In the genomic region with DNA sequence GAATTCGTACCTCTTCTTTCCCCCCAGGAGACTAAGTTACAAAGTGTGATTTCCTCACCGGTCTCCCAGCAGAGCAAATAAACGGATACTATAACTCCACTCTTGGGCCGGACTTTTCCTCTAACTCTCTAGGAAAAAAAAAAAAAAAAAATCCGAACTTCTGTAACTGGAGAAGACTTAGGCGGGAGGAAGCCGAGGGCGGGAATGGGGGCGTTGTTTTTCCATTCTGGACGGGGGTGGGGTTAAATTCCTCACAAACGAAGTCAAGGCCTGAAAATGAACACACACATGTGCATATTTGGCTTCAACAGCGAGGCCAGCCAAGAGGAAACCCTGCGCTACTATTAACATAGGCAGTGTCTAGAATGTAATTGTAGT, we compare ENCODE assay signal across 8 mouse cellular contexts. TPM values are rescaled to one million over a fixed set of nuclear protein-coding genes. Genes with fewer than 3 reads are reported as not detected.
DNase-seq lines count a peak whose midpoint lies in the region; ATAC-seq and TF ChIP-seq lines count a peak whose summit lies in the region.

No protein-coding gene starts in this region.

- H3K9ac ChIP-seq in forebrain, postnatal 0 days: peak overlapping the region; percentile 61
- peak overlapping the region; percentile 75 for H3K9ac ChIP-seq in hindbrain, embryonic 11.5 days (ENCODE audit: low read depth, low read length)
- peak overlapping the region; percentile 84 for H3K9ac ChIP-seq in midbrain, embryonic 14.5 days (replicated peaks; ENCODE audit: low read length)

- H3K27ac ChIP-seq in layer of hippocampus, adult 2 months: peak overlapping the region; percentile 85
- H3K27ac ChIP-seq in brown adipose tissue, adult 24 weeks (replicated peaks; ENCODE audit: low read depth, low read length): peak overlapping the region; percentile 15; the same call in 1 of the 2 replicates
- H3K27ac ChIP-seq in forebrain, postnatal 0 days (ENCODE audit: low read depth, low read length): peak overlapping the region; percentile 16
- peak overlapping the region; percentile 88 for H3K27ac ChIP-seq in hindbrain, embryonic 11.5 days (ENCODE audit: low read depth, low read length)
- H3K27ac ChIP-seq in midbrain, embryonic 14.5 days (replicated peaks; ENCODE audit: low read depth, low read length): peak overlapping the region; percentile 91

- WGBS in forebrain, postnatal 0 days: under 1% methylated on average over 13 of the region's 13 CpGs
- under 1% methylated on average over 13 of the region's 13 CpGs for WGBS in hindbrain, embryonic 11.5 days
- WGBS in midbrain, embryonic 14.5 days: under 1% methylated on average over 13 of the region's 13 CpGs

- H3K4me2 ChIP-seq in forebrain, postnatal 0 days (ENCODE audit: low read depth): peak overlapping the region; percentile 83
- peak overlapping the region; percentile 69 for H3K4me2 ChIP-seq in hindbrain, embryonic 11.5 days (replicated peaks; ENCODE audit: low read depth, low read length)
- H3K4me2 ChIP-seq in midbrain, embryonic 14.5 days (ENCODE audit: low read length): peak overlapping the region; percentile 75

- peak; percentile 12; the same call in 1 of the 2 replicates for ATAC-seq in forebrain, postnatal 0 days
- ATAC-seq in hindbrain, embryonic 11.5 days (ENCODE audit: low FRiP score): peak; percentile 64
- ATAC-seq in midbrain, embryonic 14.5 days (ENCODE audit: low FRiP score, low TSS enrichment): peak; percentile 25

- H3K36me3 ChIP-seq in forebrain, postnatal 0 days (ENCODE audit: insufficient read depth): peaks cover 1% of the 10 kb centered on the region; the same call in 1 of the 2 replicates
- H3K36me3 ChIP-seq in hindbrain, embryonic 11.5 days (ENCODE audit: control insufficient read depth, insufficient read depth, low read length): no peaks in the 10 kb centered on the region
- no peaks in the 10 kb centered on the region for H3K36me3 ChIP-seq in midbrain, embryonic 14.5 days (ENCODE audit: control insufficient read depth, insufficient read depth, low read length)

- H3K9me3 ChIP-seq in forebrain, postnatal 0 days (ENCODE audit: low read length): no peaks in the 10 kb centered on the region
- no peaks in the 10 kb centered on the region for H3K9me3 ChIP-seq in hindbrain, embryonic 11.5 days (ENCODE audit: control insufficient read depth, low read length)
- H3K9me3 ChIP-seq in midbrain, embryonic 14.5 days (ENCODE audit: control insufficient read depth, low read length): no peaks in the 10 kb centered on the region

- H3K4me3 ChIP-seq in layer of hippocampus, adult 2 months: peak overlapping the region; percentile 90
- H3K4me3 ChIP-seq in brown adipose tissue, adult 24 weeks (ENCODE audit: insufficient read depth, low read depth, low read length): peak overlapping the region; percentile 97
- H3K4me3 ChIP-seq in forebrain, postnatal 0 days (ENCODE audit: low read depth, low read length): peak overlapping the region; percentile 59
- H3K4me3 ChIP-seq in hindbrain, embryonic 11.5 days (ENCODE audit: low read depth, low read length): peak overlapping the region; percentile 74
- peak overlapping the region; percentile 86 for H3K4me3 ChIP-seq in midbrain, embryonic 14.5 days (replicated peaks; ENCODE audit: low read depth, low read length)

- TF ChIP-seq CTCF in layer of hippocampus, adult 2 months (conservative IDR thresholded peaks at IDR 0.05): no peak
- TF ChIP-seq CTCF in forebrain, postnatal 0 days (IDR thresholded peaks at IDR 0.05; ENCODE audit: low read depth): no peak

- H3K4me1 ChIP-seq in brown adipose tissue, adult 24 weeks (ENCODE audit: control insufficient read depth, insufficient read depth, insufficient read length, low read length): no peaks in the 10 kb centered on the region
- H3K4me1 ChIP-seq in forebrain, postnatal 0 days (ENCODE audit: insufficient read depth): 0 out of 2 replicates have a peak, but pooled peaks cover 13% of the 10 kb centered on the region
- no peaks in the 10 kb centered on the region for H3K4me1 ChIP-seq in hindbrain, embryonic 11.5 days (replicated peaks; ENCODE audit: control insufficient read depth, insufficient read depth, low read length)
- peaks cover 25% of the 10 kb centered on the region for H3K4me1 ChIP-seq in midbrain, embryonic 14.5 days (ENCODE audit: control insufficient read depth, insufficient read depth, low read length)

- DNase-seq in layer of hippocampus, adult 2 months (ENCODE audit: low spot score in 2 of 2): no peak
- no peak for DNase-seq in layer of hippocampus, postnatal 36 days
- no peak for DNase-seq in forebrain, postnatal 0 days
- no peak for DNase-seq in hindbrain, embryonic 11.5 days (ENCODE audit: low spot score)
- peak; percentile 68 for DNase-seq in liver
- peak; percentile 73 for DNase-seq in midbrain, embryonic 14.5 days
- DNase-seq in urinary bladder, postnatal 25 days (ENCODE audit: low spot score): peak; percentile 38

- no peaks in the 10 kb centered on the region for H3K27me3 ChIP-seq in forebrain, postnatal 0 days (ENCODE audit: insufficient read depth, low read length)
- no peaks in the 10 kb centered on the region for H3K27me3 ChIP-seq in hindbrain, embryonic 11.5 days (ENCODE audit: control insufficient read depth, insufficient read depth, low read length)
- H3K27me3 ChIP-seq in midbrain, embryonic 14.5 days (ENCODE audit: control insufficient read depth, insufficient read depth, low read length): no peaks in the 10 kb centered on the region

RNA-seq across cellular contexts. Expression of a gene that starts 19.1 kb away (rescaled TPM):
- 10 to 100 TPM; 97.2 to 98.9 TPM for total RNA-seq in layer of hippocampus, adult 2 months (2021)
- 100 to 1,000 TPM; 106 TPM for total RNA-seq in layer of hippocampus, postnatal 36 days (2021)
- 63.2 and 65.8 TPM in 2 replicates for polyA plus RNA-seq in brown adipose tissue, adult 24 weeks (2012; ENCODE audit: insufficient read depth, insufficient read length, missing spikeins)
- 142 and 145 TPM in 2 replicates for total RNA-seq in forebrain, postnatal 0 days (2014; rRNA removed)
- 149 and 157 TPM in 2 replicates for polyA plus RNA-seq in forebrain, postnatal 0 days (2015; fragmentation: Nextera tagmentation; extraction: Ambion mirVana)
- polyA plus RNA-seq in hindbrain, embryonic 11.5 days (2014; fragmentation: Nextera tagmentation; extraction: Ambion mirVana): 141 and 149 TPM in 2 replicates
- 168 and 207 TPM in 2 replicates for polyA plus RNA-seq in midbrain, embryonic 14.5 days (2014; fragmentation: Nextera tagmentation; extraction: Ambion mirVana)

RNA-seq across cellular contexts. Expression of a gene that starts 53.2 kb away (rescaled TPM):
- 10 to 100 TPM; 26.8 to 27.5 TPM for total RNA-seq in layer of hippocampus, adult 2 months (2021)
- total RNA-seq in layer of hippocampus, postnatal 36 days (2021): 10 to 100 TPM; 21.6 to 25.8 TPM
- polyA plus RNA-seq in brown adipose tissue, adult 24 weeks (2012; ENCODE audit: insufficient read depth, insufficient read length, missing spikeins): 11.7 and 17.3 TPM in 2 replicates
- 78.5 and 89.9 TPM in 2 replicates for total RNA-seq in forebrain, postnatal 0 days (2014; rRNA removed)
- 58.0 and 63.6 TPM in 2 replicates for polyA plus RNA-seq in forebrain, postnatal 0 days (2015; fragmentation: Nextera tagmentation; extraction: Ambion mirVana)
- polyA plus RNA-seq in hindbrain, embryonic 11.5 days (2014; fragmentation: Nextera tagmentation; extraction: Ambion mirVana): 93.3 and 105 TPM in 2 replicates
- polyA plus RNA-seq in midbrain, embryonic 14.5 days (2014; fragmentation: Nextera tagmentation; extraction: Ambion mirVana): 92.8 and 122 TPM in 2 replicates

Comparison
In these comparisons a context has a peak if more than half of its experiments do, and no peak if none do; other contexts are left out.
1. DNase-seq: peak in liver (single experiment), midbrain, embryonic 14.5 days (single experiment) and urinary bladder, postnatal 25 days (single experiment); none in layer of hippocampus, adult 2 months (0 of 2), layer of hippocampus, postnatal 36 days (0 of 2), forebrain, postnatal 0 days (single experiment) and hindbrain, embryonic 11.5 days (single experiment).
2. H3K27ac ChIP-seq: peak in every context shown above with its lines; median percentile 91 in midbrain, embryonic 14.5 days; 88 in hindbrain, embryonic 11.5 days; 85 in layer of hippocampus, adult 2 months; 16 in forebrain, postnatal 0 days; 15 in brown adipose tissue, adult 24 weeks.
3. ATAC-seq: peak in every context shown above with its lines; median percentile 64 in hindbrain, embryonic 11.5 days; 25 in midbrain, embryonic 14.5 days; 12 in forebrain, postnatal 0 days.
4. Peak in every context shown above with its lines, with median percentiles within 50 percentile points of each other: H3K4me3 ChIP-seq, H3K4me2 ChIP-seq and H3K9ac ChIP-seq.